Mouse (Mus musculus) liver, embryonic 11.5 days (tissue): ENCODE measurements at regions not wholly inside any gene's neighbourhood (a gene's known extent, or its start where the extent isn't known, plus 50 kb on each side); places are given as distances from the start of the nearest gene placed in this dataset.

Experiments used
- ATAC-seq: fragments of 200-750 bp; cut with Nextera tagmentation; replicated peaks from 2 replicates; pipeline ENCODE4 v1.8.0; 2017; ENCODE audit warnings: moderate number of reproducible peaks, mild to moderate bottlenecking, moderate TSS enrichment, moderate library complexity; ENCODE audit not compliant: low FRiP score
- DNase-seq: peaks from one replicate; pipeline ENCODE4 v3.0.0-alpha.2; 2017; ENCODE audit warnings: low spot score
- H3K27ac ChIP-seq: fragments of 300-500 bp; sonication (generic); 2 replicates; pipeline ENCODE4 v1.5.1; 2014; ENCODE audit warnings: mild to moderate bottlenecking, low read depth, low read length, control low read depth
- H3K27me3 ChIP-seq: fragments of 300-500 bp; sonication (generic); replicated peaks from 2 replicates; pipeline ENCODE4 v1.6.1; 2014; ENCODE audit warnings: low read length, mixed read lengths; ENCODE audit not compliant: control insufficient read depth, insufficient read depth
- H3K36me3 ChIP-seq: fragments of 300-500 bp; sonication (generic); 2 replicates; pipeline ENCODE4 v1.6.1; 2014; ENCODE audit warnings: mild to moderate bottlenecking, low read length, moderate library complexity, mixed read lengths; ENCODE audit not compliant: control insufficient read depth, insufficient read depth
- H3K4me1 ChIP-seq: fragments of 300-500 bp; sonication (generic); replicated peaks from 2 replicates; pipeline ENCODE4 v1.6.1; 2014; ENCODE audit warnings: low read length, mixed read lengths; ENCODE audit not compliant: control insufficient read depth, insufficient read depth
- H3K4me2 ChIP-seq: fragments of 300-500 bp; sonication (generic); 2 replicates; pipeline ENCODE4 v1.6.1; 2014; ENCODE audit warnings: mild to moderate bottlenecking, control low read depth, moderate library complexity
- H3K4me3 ChIP-seq: fragments of 300-500 bp; sonication (generic); 2 replicates; pipeline ENCODE4 v1.5.1; 2014; ENCODE audit warnings: low read depth, low read length, control low read depth
- H3K9ac ChIP-seq: fragments of 300-500 bp; sonication (generic); 2 replicates; pipeline ENCODE4 v1.6.1; 2014; ENCODE audit warnings: low read depth, low read length, control low read depth
- H3K9me3 ChIP-seq: fragments of 300-500 bp; sonication (generic); 2 replicates; pipeline ENCODE4 v1.6.1; 2016; ENCODE audit warnings: low read length, inconsistent platforms, mixed read lengths; ENCODE audit not compliant: control insufficient read depth
- WGBS: fragments of 180-500 bp; shearing (Covaris S2); extraction: QIAGEN DNeasy Blood & Tissue Kit; methylation state at CpG from one replicate; pipeline ENCODE4 v1.1.7; 2014; 5-methylcytosine and 5-hydroxymethylcytosine counted together

DNA sequence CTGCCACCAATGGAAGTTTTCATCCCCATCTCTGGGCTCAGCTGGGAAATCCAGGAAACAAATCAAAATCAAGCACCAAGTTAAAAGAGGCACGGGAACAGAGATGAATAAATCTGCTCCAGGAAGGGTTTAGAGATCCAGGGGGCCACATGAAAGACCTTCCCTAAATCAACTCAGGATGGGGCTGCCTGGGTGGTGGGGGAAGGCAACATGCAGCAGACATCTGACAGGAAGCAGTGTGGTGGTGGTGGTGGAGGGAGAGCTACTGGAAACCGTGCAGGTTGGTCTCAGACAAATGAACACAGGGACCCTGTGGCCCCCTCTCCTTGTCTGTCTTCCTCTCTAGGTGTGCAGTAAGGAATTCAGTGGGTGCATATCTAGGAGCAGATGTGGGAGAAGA, 101.7 kb upstream of the Runx1 start:
- Histone ChIP-seq H3K27me3 (peaks cover 6% of the 10 kb centered on the region), H3K36me3 (no peaks in the 10 kb centered on the region), H3K9ac (no peak overlapping the region), H3K4me1 (no peaks in the 10 kb centered on the region), H3K4me3 (no peak overlapping the region), H3K27ac (no peak overlapping the region), H3K4me2 (no peak overlapping the region), H3K9me3 (no peaks in the 10 kb centered on the region)
- DNase-seq (no peak), ATAC-seq (no peak)
- WGBS = 8% methylated on average over 2 of the region's 2 CpGs

GRCm38 (mm10) chr16:92926853-92927252, 100.9 kb upstream of the Runx1 start:
- no peak for ATAC-seq
- Histone ChIP-seq H3K9ac (no peak overlapping the region), H3K27ac (no peak overlapping the region), H3K4me3 (no peak overlapping the region), H3K4me1 (no peaks in the 10 kb centered on the region), H3K9me3 (no peaks in the 10 kb centered on the region), H3K4me2 (no peak overlapping the region), H3K36me3 (no peaks in the 10 kb centered on the region), H3K27me3 (peaks cover 6% of the 10 kb centered on the region)
- 62% methylated on average over 5 of the region's 5 CpGs for WGBS
- no peak for DNase-seq

- H3K4me2 ChIP-seq = no peak overlapping the region
- ATAC-seq (no peak), DNase-seq (no peak)
- H3K27me3 ChIP-seq = no peaks in the 10 kb centered on the region
- no peaks in the 10 kb centered on the region for H3K36me3 ChIP-seq
- H3K27ac ChIP-seq = no peak overlapping the region
- no peak overlapping the region for H3K9ac ChIP-seq
- no peaks in the 10 kb centered on the region for H3K4me1 ChIP-seq
- no peaks in the 10 kb centered on the region for H3K9me3 ChIP-seq
- WGBS = 65% methylated on average over 4 of the region's 4 CpGs
- no peak overlapping the region for H3K4me3 ChIP-seq
Measured at GRCm38 (mm10) chr16:92920947-92921346, 95.0 kb upstream of the Runx1 start.

DNA sequence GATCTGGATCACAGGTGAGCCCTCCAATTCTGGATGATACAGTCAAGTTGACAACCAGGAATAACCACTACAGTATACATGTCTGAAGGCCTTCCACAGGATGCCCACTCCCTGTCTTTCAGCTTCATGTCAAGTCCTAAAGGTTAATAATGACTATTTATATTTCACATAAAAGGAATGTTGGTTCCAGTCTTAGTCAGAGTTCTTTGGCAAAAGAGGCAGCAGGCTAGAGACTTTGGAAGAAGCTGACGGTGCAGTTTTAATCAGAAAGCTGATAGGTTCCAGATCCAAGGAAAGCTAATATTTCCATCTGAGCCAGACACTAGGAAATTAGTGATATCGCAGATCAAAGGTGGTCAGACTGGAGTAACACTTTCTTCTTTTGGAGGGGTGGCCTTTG, 91.4 kb upstream of the Runx1 start:
- Histone ChIP-seq H3K4me3 (no peak overlapping the region), H3K27me3 (no peaks in the 10 kb centered on the region), H3K9ac (no peak overlapping the region), H3K4me1 (no peaks in the 10 kb centered on the region), H3K27ac (no peak overlapping the region), H3K9me3 (no peaks in the 10 kb centered on the region), H3K36me3 (no peaks in the 10 kb centered on the region), H3K4me2 (no peak overlapping the region)
- no peak for ATAC-seq
- DNase-seq = no peak
- WGBS = 78% methylated on average over 2 of the region's 2 CpGs

DNA sequence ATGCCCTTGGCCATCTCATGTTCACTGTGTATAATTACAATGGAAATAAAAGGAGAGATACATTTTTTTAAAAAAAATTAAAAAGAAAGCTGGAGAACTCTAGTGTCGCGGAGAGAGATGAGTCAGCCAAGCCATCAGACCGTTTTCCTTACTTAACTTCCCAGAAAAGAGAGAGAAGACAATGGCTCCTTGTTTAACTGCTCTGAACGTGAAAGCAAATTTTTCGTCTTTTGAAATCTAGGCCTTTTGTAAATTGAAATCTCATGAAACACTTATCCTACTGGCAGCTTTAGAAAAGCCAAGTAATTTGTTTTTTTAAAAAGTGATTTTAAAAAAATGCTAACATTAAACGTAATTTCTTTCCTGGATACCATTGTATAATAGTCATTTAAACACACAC, 89.7 kb upstream of the Runx1 start:
- Histone ChIP-seq H3K27ac (no peak overlapping the region), H3K27me3 (no peaks in the 10 kb centered on the region), H3K4me1 (no peaks in the 10 kb centered on the region), H3K9ac (no peak overlapping the region), H3K36me3 (no peaks in the 10 kb centered on the region), H3K9me3 (no peaks in the 10 kb centered on the region), H3K4me3 (no peak overlapping the region), H3K4me2 (no peak overlapping the region)
- 84% methylated on average over 6 of the region's 6 CpGs for WGBS
- DNase-seq = no peak
- ATAC-seq = no peak

GRCm38 (mm10) chr16:92906873-92907272, 80.9 kb upstream of the Runx1 start:
- no peak overlapping the region for H3K9ac ChIP-seq
- no peak for DNase-seq
- no peaks in the 10 kb centered on the region for H3K9me3 ChIP-seq
- H3K27ac ChIP-seq = no peak overlapping the region
- WGBS = 82% methylated on average over 4 of the region's 4 CpGs
- H3K36me3 ChIP-seq = no peaks in the 10 kb centered on the region
- no peaks in the 10 kb centered on the region for H3K4me1 ChIP-seq
- H3K27me3 ChIP-seq = no peaks in the 10 kb centered on the region
- ATAC-seq = no peak
- no peak overlapping the region for H3K4me2 ChIP-seq
- H3K4me3 ChIP-seq = no peak overlapping the region

- H3K9me3 ChIP-seq = no peaks in the 10 kb centered on the region
- no peaks in the 10 kb centered on the region for H3K36me3 ChIP-seq
- no peak overlapping the region for H3K4me3 ChIP-seq
- WGBS = 85% methylated on average over 6 of the region's 6 CpGs
- H3K9ac ChIP-seq = no peak overlapping the region
- no peak for ATAC-seq
- no peaks in the 10 kb centered on the region for H3K4me1 ChIP-seq
- H3K27me3 ChIP-seq = no peaks in the 10 kb centered on the region
- no peak overlapping the region for H3K27ac ChIP-seq
- DNase-seq = no peak
- no peak overlapping the region for H3K4me2 ChIP-seq
Measured at GRCm38 (mm10) chr16:92905626-92906025, 79.7 kb upstream of the Runx1 start.

DNA sequence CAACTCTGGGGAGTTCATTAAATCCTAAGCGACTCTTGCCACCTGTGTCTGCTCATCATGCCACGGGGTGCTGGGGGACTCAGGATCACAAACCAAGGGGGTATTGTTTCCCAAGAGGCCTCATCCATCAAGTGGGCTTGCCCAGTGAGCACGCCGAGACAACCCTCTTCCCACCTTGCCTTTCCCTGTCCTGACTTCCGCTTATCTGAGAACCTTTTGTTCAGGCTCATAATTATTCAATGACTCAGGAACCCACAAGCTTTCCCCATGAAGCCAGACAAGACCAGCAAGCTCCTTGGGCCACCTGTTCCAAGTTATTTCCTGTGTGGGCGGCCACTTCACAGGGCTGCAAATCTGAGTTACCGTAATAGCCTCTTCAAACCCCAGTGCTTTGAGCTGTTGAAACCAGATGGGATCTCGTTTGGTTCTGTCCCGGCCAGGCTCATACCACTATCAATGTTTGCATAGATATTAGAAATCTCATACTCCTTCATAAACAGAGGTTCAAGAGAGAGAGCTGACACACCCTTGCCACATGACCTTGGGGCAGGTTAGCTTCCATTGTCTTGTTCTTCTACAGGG, 78.0 kb upstream of the Runx1 start:
- DNase-seq = no peak
- Histone ChIP-seq H3K36me3 (no peaks in the 10 kb centered on the region), H3K9me3 (no peaks in the 10 kb centered on the region), H3K4me2 (no peak overlapping the region), H3K27ac (no peak overlapping the region), H3K4me1 (no peaks in the 10 kb centered on the region), H3K27me3 (no peaks in the 10 kb centered on the region), H3K4me3 (no peak overlapping the region), H3K9ac (no peak overlapping the region)
- no peak for ATAC-seq
- WGBS = 54% methylated on average over 9 of the region's 9 CpGs

DNA sequence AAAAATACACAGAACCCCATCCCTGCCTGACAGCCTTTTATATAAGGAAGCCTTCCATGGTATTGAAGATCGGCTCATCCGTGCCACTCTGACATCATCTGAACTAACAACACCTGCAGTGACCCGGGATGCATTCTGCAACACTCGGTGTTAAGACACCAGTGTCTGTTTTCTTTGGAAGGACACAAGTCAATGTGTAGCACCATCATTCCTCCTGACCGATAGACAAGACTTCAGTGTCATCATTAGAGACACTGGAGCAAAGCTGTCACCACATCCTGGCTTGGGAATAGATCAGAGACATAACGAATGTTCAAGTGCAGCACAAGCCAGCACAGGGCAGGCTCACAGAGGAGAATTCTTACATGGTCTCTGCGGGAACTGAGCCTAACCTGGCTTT, 77.5 kb upstream of the Runx1 start:
- WGBS = 87% methylated on average over 7 of the region's 7 CpGs
- H3K36me3 ChIP-seq = no peaks in the 10 kb centered on the region
- H3K4me3 ChIP-seq = no peak overlapping the region
- no peak overlapping the region for H3K27ac ChIP-seq
- no peak overlapping the region for H3K9ac ChIP-seq
- ATAC-seq = no peak
- no peaks in the 10 kb centered on the region for H3K4me1 ChIP-seq
- no peaks in the 10 kb centered on the region for H3K9me3 ChIP-seq
- no peak for DNase-seq
- no peaks in the 10 kb centered on the region for H3K27me3 ChIP-seq
- no peak overlapping the region for H3K4me2 ChIP-seq
